Mouse (Mus musculus) inflammation-experienced regulatory T-cells, adult 6 months (primary cell): ENCODE measurements around the gene Cnga2. TPM values are rescaled to one million over a fixed set of nuclear protein-coding genes. Genes with fewer than 3 reads are reported as not detected.
"Not testable (repeated sequence)": the region's sequence is repeated elsewhere in the genome, so short reads cannot be mapped to it uniquely, and the experiment has no call there.

Source experiments
- ATAC-seq: one replicate; pipeline ENCODE4 v1.8.0; 2017
- polyA plus RNA-seq, 3 experiments: library from polyadenylated mRNA; unstranded; fragments of 100-300 nt; shearing (Covaris generic); gene quantifications; one replicate each; pipeline ENCODE4 v1.2.1; 2017

Gene Cnga2
- under 1 TPM in 1 of 3 experiments, not detected in 2; 0.44 TPM for polyA plus RNA-seq

- no peak for ATAC-seq
Observed at GRCm38 (mm10) chrX:71991549-71991948, at the start of gene Cnga2. Gene Cnga2 (plus strand): TSS chrX:71991849.

GRCm38 (mm10) chrX:71946631-71947030 lies 45.0 kb upstream of the Cnga2 start:
- no peak for ATAC-seq

GRCm38 (mm10) chrX:71958366-71958765 lies 33.3 kb upstream of the Cnga2 start:
- ATAC-seq = no peak

- ATAC-seq = no peak
Observed at GRCm38 (mm10) chrX:71962073-71963051, 29.3 kb upstream of the Cnga2 start, which contains the start of gene Prrg3. Gene Prrg3 (plus strand): TSS chrX:71962624.

GRCm38 (mm10) chrX:71963275-71963912 lies 28.3 kb upstream of the Cnga2 start:
- no peak for ATAC-seq

GRCm38 (mm10) chrX:71968216-71968615 lies 23.4 kb upstream of the Cnga2 start:
- ATAC-seq = no peak

GRCm38 (mm10) chrX:71968816-71969215 lies 22.8 kb upstream of the Cnga2 start:
- no peak for ATAC-seq

- ATAC-seq = no peak
Observed at GRCm38 (mm10) chrX:71971325-71971724, 20.3 kb upstream of the Cnga2 start.

GRCm38 (mm10) chrX:71972686-71973085 lies 19.0 kb upstream of the Cnga2 start, which contains the start of gene Fate1:
Gene Fate1 (plus strand): TSS chrX:71972986.
- ATAC-seq = no peak

- not testable (repeated sequence) for ATAC-seq
Observed at GRCm38 (mm10) chrX:71977681-71978080, 14.0 kb upstream of the Cnga2 start.

- ATAC-seq = no peak
Observed at GRCm38 (mm10) chrX:71980443-71980842, 11.2 kb upstream of the Cnga2 start.

GRCm38 (mm10) chrX:71981322-71981721 lies 10.3 kb upstream of the Cnga2 start:
- ATAC-seq = no peak

- ATAC-seq = no peak
Observed at GRCm38 (mm10) chrX:71983205-71983604, 8.4 kb upstream of the Cnga2 start.

GRCm38 (mm10) chrX:71983775-71984174 lies 7.9 kb upstream of the Cnga2 start:
- no peak for ATAC-seq

GRCm38 (mm10) chrX:71995972-71996371 lies 4.3 kb downstream of the Cnga2 start:
- ATAC-seq = no peak

- ATAC-seq = no peak
Observed at GRCm38 (mm10) chrX:72009930-72010329, 18.3 kb downstream of the Cnga2 start.

GRCm38 (mm10) chrX:72012236-72012635 lies 20.6 kb downstream of the Cnga2 start:
- no peak for ATAC-seq

- ATAC-seq = no peak
Observed at GRCm38 (mm10) chrX:72012804-72013203, 21.2 kb downstream of the Cnga2 start.

- no peak for ATAC-seq
Observed at GRCm38 (mm10) chrX:72022241-72022640, 30.6 kb downstream of the Cnga2 start.

GRCm38 (mm10) chrX:72022750-72023398 lies 31.2 kb downstream of the Cnga2 start:
- ATAC-seq = no peak

- no peak for ATAC-seq
Observed at GRCm38 (mm10) chrX:72023542-72023941, 31.9 kb downstream of the Cnga2 start.

- ATAC-seq = no peak
Observed at GRCm38 (mm10) chrX:72044056-72044455, 52.4 kb downstream of the Cnga2 start.

GRCm38 (mm10) chrX:72047918-72048317 lies 56.3 kb downstream of the Cnga2 start:
- ATAC-seq = no peak
